Mouse (Mus musculus) right cerebral cortex, postnatal 36 days (tissue): Measurements from ENCODE around the gene Depp1.

Experiments
- DNase-seq, 2 experiments: peaks; one replicate each; pipeline ENCODE4 v3.0.0; 2022; ENCODE audit warnings: low spot score in 2 of 2, mixed read lengths in 1 of 2

Gene Depp1

GRCm38 (mm10) chr6:116649811-116650210 is 598 bp upstream of the Depp1 start:
- no peak for DNase-seq

- no peak for DNase-seq
Observed at GRCm38 (mm10) chr6:116651437-116652118, 1.2 kb downstream of the Depp1 start.

GRCm38 (mm10) chr6:116653191-116653590 is 2.8 kb downstream of the Depp1 start:
- DNase-seq = no peak

- peak in 1 of 2 experiments; percentile 50 for DNase-seq
Observed at GRCm38 (mm10) chr6:116653684-116654454, 3.5 kb downstream of the Depp1 start.

- no peak for DNase-seq
Observed at GRCm38 (mm10) chr6:116663364-116663763, 13.0 kb downstream of the Depp1 start.

- DNase-seq = no peak
Observed at GRCm38 (mm10) chr6:116664031-116664430, 13.6 kb downstream of the Depp1 start.

- no peak for DNase-seq
Observed at GRCm38 (mm10) chr6:116664830-116665229, 14.4 kb downstream of the Depp1 start.

- DNase-seq = no peak
Observed at GRCm38 (mm10) chr6:116666085-116666750, 15.8 kb downstream of the Depp1 start.

- no peak for DNase-seq
Observed at GRCm38 (mm10) chr6:116666892-116667291, 16.5 kb downstream of the Depp1 start.

GRCm38 (mm10) chr6:116667382-116667781 is 17.0 kb downstream of the Depp1 start:
- DNase-seq = no peak

- DNase-seq = no peak
Observed at GRCm38 (mm10) chr6:116668682-116669470, 18.5 kb downstream of the Depp1 start.

- no peak for DNase-seq
Observed at GRCm38 (mm10) chr6:116670144-116670543, 19.7 kb downstream of the Depp1 start.

GRCm38 (mm10) chr6:116671031-116671430 is 20.6 kb downstream of the Depp1 start:
- DNase-seq = no peak

GRCm38 (mm10) chr6:116671768-116672167 is 21.4 kb downstream of the Depp1 start:
- DNase-seq = no peak

GRCm38 (mm10) chr6:116672349-116672748 is 21.9 kb downstream of the Depp1 start:
- DNase-seq = no peak

GRCm38 (mm10) chr6:116673471-116674282 is 23.3 kb downstream of the Depp1 start, which contains the start of gene Rassf4:
Gene Rassf4, minus strand, starts transcription at chr6:116673952.
- DNase-seq = peak; percentile 34 to 41

- DNase-seq = no peak
Observed at GRCm38 (mm10) chr6:116674283-116674886, 24.0 kb downstream of the Depp1 start.

GRCm38 (mm10) chr6:116676355-116676913 is 26.0 kb downstream of the Depp1 start:
- DNase-seq = no peak

- no peak for DNase-seq
Observed at GRCm38 (mm10) chr6:116677321-116677720, 26.9 kb downstream of the Depp1 start.
